Mouse (Mus musculus) layer of hippocampus, adult 18-20 months (tissue): ENCODE data around the gene Acsl6. TPM values are rescaled to one million over a fixed set of nuclear protein-coding genes. Genes with fewer than 3 reads are reported as not detected.

Experiments used
- DNase-seq, 2 experiments: peaks; one replicate each; pipeline ENCODE4 v3.0.0; 2022; ENCODE audit warnings: low spot score in 2 of 2
- total RNA-seq, 2 experiments: library from RNA; stranded (reverse); gene quantifications; 2 replicates each; pipeline ENCODE4 v1.2.3; 2021

Gene Acsl6
- total RNA-seq, 2 experiments from 2014 or later, result 171 to 189 TPM

DNA sequence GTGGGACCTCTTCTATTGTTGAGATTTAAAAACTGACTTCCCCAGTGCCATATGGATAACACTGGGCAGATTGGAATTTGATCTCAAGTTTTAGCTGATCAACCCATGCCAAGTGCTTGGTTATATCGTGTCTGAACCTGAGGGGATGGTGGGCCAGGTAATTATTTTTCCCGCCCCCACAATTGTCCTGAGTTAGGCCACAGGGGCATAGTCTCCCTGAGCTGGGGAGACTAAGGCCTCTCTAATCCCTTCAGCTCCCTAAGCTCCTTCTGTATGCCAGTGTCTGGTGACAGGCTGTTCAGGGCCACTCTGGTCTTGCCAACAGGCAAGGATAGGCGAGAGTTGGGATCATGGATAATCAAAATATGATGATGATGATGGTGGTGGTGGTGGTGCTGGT, 1.7 kb downstream of the Acsl6 start:
- DNase-seq, result no peak

DNA sequence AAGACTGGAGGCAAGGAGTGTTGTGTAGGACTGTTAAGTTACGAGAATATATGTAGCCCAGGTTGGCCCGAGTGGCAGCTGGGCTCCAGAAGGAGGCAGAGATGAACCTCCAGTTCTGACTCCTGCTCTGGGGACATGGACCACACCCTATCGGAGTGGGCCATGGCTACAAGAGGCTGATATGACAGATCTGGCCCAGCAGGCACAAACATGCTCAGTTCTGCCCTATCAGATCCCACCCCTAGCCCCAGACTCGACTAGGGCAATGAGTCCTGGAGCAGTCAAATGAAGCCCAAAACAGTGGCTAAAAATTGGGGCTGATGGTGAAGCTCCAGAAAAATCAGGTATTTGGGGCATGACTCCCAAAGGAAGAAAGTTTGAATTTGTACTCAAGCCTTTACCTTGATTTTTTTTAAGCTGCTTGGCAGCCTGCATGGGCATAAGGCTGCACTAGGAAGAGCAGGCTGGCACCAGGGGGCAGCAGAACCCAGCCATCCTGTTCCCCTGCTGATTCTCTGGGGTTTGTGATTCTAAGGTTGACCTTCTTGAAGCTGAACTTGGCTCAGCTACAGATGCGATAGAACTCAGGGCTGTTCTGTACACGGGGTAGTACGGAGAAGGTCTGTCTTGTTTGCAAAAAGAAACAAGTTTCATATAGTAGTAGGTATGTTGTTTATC, 3.7 kb downstream of the Acsl6 start:
- peak; percentile 46 to 75 for DNase-seq

DNA sequence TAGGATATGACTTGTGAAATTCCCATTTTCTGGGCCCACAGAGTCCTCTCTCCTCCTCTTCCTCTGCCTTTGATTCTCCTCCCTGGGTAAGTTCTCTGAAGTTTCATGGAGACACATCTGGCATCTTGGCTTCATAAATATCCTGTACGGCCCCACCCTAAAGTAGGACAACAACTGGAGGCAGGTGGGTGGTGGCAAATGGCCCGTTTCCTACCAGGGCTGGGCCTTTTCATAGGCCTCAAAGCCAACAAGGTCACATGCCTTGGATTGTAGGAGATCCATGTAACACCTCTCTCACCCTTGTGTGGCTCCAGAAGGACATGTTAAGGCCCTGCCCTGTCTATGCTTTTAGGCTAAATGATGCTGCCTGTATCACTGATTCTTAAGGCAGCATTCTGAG, 7.0 kb downstream of the Acsl6 start:
- DNase-seq, result no peak

DNA sequence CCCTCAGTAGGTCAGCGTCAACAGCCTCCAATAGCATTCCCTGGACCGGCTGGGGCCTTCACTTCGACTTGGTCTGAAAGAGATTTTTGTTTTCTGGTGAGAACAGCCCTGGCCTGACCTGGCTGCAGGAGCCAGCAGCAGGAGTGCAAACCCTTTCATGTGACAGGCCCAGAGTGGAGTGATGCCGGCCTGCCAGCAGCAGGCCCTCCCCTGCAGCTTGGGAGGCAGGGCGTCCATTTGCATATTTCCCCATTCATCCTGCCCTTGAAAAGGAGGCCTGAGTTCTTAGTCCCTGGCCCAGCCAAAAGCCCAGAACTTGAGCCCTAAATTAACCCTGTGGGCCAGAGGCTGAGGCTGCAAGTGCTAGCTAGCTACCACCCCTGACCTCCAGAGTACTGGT, 8.4 kb downstream of the Acsl6 start:
- peak; percentile 42 to 63 for DNase-seq

DNA sequence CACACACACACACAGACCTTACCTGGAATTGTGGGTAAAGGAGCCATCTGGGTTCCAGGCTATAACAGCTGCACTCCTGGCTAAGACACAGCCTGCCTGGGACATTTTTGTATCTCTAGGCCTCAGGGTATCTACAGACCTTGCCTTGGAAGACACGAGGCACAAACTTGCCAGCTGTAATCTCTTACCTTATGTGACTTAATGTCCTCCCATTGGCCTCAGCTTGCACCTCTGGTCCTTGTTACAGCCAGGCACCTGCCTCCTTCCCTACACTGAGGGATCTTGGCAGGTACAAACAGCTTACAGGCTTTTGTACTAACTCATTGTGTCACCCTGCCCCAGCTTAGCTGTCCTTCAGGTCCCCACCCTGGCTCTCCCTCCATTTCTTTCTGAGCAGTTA, 9.0 kb downstream of the Acsl6 start:
- no peak for DNase-seq

DNA sequence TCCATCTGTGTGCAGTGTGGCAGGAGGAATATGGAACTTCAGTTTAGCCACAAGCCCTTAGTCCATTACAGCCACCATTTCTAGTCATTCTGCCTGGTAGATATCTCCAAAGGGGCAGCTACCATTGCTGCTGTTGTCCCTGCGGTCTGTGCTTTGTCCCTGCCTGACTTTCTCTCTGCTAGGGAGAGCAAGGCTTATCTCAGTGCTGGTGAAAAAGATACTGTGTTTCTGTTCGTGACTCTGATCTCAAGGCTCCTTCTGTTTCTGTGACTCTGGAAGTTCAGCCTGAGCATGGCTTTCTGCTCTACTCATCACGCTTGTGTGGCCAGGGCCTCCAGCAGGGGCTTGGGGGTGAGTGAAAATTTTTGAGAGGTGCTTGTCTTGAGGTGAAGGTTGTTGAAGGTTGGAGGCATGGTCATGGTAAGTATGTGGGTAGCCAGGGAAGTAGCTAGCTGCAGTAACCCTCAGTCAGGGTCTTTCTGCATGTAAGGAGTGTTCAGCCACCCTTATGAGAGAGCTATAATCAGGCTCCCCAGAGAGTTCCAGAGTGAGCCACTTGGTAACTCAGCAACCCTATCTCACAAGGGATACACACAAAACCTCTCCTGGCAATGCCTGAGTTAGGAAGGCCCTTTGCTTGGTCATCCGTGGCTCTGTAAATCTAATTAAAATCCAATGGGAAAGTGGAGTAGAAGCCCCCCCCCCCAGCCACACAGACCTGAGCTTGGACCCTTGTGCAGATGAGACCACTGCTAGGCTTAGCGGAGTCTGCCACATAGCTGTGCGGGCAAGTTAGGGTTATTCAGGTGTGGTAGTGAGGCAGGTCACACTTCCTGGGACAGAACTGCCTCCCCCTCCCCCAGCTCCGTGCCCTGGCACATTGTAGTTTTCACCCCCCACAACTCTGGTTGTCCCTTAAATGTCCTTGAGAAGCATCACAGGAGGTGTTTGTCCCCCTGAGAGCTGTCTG, 10.1 kb downstream of the Acsl6 start:
- no peak for DNase-seq

DNA sequence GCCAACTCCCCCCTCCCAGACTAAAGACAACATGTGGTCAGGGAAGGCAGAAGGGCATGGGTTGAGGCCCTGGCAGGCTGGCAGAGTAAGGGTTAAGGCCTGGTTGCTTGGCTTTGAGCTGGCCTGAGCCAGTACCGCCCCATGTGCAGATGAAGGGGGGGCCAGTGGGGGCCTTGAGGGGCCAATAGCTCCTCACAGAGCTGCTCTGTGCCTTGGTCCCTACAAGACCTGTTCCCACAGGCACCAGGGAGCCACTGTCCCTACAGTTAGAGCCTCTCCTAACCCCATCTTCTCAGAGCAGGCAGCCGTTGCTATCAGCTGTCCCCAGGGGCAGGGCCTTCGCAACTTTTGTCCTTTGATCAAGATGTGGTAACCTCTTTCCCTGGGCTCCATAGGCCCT, 11.1 kb downstream of the Acsl6 start:
- no peak for DNase-seq

DNA sequence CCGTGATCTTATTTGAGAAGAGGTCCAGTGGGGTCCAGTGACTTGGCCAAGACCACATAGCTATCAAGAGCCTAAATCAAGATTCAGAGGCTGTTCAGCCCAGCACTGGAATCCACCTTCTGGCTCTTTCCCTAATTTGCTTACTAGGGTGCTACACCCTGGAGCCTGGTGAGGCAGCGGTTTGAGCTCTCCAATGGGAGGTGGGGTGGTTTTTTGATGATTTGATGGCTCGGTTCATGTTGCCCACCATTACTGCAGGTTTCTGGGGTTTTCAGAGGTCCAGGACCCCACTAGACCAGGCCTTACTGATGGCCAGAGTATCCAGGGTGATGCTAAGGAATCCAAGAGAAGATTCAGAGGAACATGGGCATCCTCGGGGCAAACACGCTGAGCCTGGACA, 11.7 kb downstream of the Acsl6 start:
- DNase-seq, result no peak

DNA sequence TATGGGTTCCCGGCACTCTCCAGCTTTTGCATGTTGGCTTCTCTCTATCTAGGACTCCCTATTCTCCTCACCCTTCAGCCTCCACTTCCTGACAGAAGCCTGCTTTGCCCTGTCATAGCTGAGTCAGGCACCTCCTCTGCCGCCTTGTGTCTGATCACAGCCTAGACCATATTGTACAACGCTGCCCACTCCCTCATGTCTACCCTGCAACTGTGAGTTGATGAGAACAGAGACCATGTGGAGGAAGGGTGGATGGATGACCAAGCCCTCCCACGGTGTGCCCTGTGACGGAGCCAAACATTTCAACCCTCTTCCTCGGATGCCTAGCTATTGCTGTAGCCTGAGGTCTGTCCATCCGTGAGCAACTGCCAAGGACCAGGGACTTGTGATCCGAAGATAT, 13.8 kb downstream of the Acsl6 start:
- peak; percentile 60 to 75 for DNase-seq

DNA sequence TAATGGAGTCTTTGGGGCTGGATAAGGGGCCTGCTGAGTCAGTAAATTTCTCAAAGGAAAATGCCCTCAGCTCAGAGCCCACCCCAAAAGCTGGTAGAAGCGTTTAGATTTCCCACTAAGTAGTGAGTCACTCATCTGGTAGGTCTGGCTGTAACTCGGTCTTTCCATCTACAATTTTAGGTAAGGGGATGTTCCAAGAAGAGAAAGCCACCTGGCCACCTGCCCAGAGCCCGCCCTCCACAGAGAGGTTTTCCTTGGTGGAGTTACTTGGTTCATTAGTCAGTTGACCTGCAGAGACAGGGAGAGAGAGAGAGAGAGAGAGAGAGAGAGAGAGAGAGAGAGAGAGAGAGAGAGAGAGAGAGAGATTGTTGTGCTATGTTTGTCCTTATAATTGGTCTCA, 14.2 kb downstream of the Acsl6 start:
- DNase-seq, result no peak

DNA sequence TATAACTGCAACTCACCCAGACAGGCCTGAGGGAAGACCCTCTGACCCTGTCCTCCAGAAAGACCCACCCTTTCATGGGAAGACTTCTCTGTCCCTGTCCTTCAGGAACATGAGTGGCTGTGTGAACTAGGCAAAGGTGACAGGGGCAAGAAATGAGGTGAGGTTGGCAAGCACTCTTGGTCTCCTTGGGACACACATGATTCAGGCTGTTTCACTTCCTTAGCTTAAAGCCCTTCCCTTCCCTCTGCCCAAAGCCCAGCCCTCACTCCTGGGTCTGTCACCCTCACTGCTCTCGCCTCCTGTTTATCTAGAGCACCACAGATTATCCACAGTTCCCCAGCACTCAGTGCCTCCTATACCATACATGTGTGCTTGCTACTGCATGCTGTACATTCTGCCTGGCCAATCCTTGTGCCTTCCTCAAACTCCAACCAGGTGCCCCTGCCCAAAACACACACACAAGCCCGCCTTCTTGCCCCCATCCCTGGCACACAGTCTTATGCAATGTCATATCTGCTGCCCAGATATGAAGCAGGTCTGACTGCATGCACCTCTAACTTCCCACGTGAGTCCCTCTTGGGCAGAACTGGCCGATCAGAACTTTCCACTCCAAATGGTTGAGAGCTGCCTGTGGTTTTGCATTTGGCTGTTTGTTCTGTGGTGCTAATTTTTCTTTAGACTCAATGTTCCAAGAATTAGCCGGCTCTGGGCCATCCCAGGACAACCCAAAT, 18.4 kb downstream of the Acsl6 start:
- no peak for DNase-seq

DNA sequence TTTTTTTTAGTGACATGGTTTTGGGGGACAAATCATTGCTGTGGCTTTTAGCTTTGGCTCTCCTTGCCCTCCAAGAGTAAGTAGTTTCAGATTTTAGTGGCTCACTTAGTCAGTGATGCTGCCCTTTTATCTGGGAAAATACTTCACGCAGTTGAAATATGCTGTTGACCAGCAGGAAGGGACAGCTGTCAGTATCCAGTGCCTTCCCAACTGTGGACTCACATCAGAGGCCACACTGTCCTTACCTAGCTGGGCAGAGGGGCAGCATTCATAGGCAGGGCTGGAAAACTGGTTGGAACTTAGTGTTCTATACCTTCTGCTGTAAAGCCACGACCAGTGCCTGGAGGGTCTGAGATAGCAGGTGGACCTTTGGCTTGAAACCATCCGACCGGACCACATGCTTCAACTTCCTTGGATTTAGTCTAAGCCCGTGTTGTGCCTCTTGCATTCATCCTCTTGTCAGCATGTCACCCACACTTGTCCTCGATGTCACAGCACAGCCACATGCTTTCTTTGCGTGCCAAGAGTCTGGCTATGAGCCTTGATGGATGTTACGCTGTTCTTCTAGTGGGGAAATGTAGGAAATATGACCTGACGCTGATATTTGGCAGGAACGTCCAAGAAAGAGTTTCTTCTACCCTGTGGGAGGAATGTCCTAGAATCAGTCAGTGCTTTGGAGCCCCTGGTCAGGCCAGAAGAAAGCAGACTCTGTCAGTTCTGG, 28.0 kb downstream of the Acsl6 start:
- no peak for DNase-seq

DNA sequence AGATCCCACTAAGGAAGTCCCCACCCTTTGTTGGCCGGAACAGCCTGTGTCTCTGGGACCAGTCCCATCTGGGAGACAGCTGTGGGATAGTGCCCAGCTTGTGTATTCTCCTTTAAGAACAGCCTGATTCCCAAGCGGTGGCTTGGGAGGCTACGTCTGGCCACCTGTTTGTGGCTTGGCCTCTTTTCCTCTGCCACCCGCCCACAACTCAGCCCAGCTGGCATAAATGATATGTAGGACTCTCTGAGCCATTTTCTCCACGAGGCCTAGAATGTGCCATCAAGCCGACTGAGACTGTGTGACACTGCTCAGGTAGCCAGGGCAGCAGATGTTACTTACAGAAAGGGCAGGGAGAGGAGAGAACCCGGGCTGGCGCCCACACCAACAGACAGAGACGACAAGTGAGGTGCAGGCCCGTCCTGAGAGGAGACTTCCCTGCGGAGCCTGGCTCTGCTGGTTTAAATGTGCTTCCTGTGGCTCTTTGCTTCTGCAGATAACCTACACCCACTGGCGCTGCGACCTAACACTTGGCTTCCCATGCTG, 32.6 kb downstream of the Acsl6 start:
- DNase-seq, result no peak

DNA sequence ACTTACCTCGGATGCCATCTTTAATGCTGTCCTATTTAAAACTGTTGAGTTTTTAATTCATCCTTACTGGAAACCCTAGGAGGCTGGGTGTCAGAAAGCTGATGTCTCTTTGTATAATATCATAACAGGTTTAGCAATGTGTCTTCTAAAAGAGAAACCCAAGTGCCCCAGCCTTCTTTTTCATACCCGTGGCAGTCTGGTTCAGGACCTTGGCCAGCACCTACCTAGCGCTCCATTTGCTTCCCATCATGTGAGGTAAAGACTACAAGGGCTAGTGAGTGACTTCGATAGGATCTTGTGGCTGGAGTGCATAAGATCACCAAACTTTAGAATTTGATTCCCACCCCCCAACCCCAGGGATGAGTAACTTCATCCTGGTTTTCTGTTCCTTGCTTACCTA, 40.1 kb downstream of the Acsl6 start:
- DNase-seq, result no peak

DNA sequence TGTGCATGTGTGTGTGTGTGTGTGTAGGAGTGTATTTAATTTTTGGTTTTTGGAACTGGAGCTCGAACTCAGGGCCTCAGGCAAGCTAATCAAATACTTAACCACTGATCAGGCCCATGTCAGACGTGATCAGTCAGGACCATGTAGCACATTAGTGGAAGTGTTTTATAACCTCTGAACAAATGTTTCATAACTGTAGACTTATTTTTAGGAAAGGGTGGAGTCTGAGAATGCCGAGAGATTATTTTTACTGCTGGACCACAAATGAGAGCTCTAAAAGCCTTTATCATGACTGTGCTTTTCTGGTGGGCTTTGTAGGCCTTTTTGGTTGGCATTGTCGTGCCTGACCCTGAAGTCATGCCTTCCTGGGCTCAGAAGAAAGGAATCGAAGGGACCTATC, 48.1 kb downstream of the Acsl6 start:
- no peak for DNase-seq

DNA sequence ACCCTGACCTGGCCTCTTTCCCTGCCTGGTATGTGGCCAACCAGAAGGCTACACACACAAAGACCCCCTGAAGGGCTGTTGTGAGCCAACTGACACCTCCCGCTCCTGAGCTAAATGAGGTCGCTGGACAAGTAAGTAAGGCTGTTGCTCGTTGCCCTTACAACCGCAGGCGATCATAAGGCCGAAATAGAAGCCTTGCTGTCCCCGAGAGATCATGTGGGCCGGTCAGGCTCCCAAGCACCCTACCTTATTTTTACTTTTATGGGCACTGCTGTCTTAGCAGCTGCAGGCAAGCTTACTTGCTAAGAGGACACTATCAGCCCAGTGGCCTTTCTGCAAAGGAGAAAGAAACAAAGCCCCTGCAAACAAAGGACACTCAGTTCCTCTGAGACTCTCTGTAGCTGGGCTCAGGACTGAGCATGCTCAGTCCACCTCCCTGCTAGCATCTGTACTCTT, 49.6 kb downstream of the Acsl6 start:
- DNase-seq, result no peak

DNA sequence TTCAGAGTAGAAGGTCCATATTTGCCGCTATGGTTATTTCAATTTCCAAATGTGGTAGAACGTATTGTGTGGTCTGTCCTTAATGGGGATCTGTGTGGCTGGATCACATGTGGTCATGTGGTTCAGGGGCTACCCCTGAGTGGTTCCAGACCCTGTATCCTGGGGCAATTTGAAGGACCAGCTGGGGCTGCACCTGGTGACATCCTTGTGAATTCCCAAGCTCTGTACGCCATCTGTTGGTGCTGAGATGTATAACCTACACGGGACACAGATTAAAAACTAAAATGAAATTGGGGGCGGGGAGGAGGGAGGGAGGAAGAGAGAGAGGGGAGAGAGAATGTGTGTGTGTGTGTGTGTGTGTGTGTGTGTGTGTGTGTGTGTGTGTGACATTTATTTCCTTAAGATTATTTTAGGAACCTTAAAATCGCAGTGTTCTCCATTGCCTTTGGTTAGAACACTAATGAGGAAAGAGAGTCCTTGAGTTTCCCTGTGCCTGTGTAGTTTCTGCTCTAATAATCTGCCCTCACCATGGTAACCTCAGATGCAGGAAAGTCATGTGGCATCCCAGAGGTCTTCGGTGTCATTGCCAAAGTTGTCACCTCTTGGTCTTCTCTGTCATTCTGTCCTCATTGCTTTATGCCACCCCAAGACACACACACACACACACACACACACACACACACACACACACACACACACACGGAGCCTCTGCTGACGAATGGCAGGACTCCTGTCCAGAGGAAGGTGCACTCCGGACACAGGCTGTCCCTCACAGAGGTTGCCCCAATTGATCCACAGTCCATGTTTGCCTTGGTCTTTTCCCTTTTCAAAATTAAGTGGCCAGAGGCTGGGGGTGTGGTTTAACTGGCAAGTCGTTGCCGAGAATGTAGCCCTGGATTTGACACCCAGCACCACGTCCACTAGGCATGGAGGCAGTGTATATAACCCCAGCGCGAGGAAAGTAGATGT, 51.3 kb downstream of the Acsl6 start:
- DNase-seq, result peak; percentile 26 to 73

DNA sequence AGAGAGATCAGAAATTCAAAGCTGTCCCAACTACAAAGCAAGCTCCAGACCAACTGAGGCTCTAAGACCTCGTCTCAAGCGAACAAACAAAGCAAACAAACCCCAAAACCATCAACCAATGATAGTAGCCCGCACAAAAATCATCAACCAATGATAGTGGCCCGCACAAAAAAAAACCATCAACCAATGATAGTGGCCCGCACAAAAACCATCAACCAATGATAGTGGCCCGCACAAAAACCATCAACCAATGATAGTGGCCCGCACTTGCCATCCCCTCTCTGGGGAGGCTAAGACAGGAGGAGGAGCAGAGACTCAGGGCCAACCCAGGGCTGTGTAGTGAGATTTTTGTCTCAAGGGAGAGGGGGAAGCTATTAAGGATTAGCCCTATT, 52.0 kb downstream of the Acsl6 start:
- no peak for DNase-seq

DNA sequence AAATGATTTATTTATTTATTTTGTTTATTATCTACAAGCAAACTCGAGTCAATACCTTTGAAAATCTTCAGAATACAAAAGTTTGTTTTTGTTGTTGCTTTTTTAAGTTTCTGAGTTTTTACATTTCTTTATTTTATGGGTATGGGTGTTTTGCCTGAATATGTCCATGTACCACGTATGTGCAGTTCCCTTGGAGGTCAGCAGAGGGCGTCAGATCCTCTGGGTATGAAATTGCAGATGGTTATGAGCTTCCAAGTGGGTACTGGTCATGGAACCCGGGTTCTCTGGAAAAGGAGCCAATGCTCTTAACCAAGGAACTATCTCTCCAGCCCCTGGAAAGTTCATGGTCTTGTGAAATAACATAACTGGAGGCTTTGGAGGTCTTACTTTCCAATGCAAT, 53.1 kb downstream of the Acsl6 start:
- no peak for DNase-seq

DNA sequence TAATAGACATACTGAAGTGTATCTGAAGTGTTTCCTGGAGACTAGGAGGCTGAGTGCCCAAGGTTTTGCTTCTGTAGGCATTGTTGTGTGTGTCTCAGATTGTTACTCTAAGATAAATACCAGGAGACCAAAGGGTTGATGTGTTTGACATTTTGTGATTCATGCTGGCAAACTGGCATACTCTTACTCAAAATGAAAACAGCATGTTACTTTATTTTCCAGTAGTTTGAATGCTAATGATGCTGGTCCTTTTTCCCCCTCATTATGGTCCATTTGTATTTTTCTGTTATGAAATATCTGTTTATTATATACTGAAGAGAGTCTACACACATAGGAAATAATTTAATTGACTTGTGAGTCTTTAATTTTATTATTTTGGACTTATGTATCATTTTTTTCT, 69.0 kb downstream of the Acsl6 start:
- no peak for DNase-seq
